Mouse (Mus musculus): ENCODE data around the gene 2610318N02Rik. TPM values are rescaled to one million over a fixed set of nuclear protein-coding genes. Genes with fewer than 3 reads are reported as not detected.
"Not testable (repeated sequence)": the region's sequence is repeated elsewhere in the genome, so short reads cannot be mapped to it uniquely, and the experiment has no call there.

The 2610318N02Rik gene
- 18.6 and 19.7 TPM in 2 replicates for total RNA-seq (2017)

DNA sequence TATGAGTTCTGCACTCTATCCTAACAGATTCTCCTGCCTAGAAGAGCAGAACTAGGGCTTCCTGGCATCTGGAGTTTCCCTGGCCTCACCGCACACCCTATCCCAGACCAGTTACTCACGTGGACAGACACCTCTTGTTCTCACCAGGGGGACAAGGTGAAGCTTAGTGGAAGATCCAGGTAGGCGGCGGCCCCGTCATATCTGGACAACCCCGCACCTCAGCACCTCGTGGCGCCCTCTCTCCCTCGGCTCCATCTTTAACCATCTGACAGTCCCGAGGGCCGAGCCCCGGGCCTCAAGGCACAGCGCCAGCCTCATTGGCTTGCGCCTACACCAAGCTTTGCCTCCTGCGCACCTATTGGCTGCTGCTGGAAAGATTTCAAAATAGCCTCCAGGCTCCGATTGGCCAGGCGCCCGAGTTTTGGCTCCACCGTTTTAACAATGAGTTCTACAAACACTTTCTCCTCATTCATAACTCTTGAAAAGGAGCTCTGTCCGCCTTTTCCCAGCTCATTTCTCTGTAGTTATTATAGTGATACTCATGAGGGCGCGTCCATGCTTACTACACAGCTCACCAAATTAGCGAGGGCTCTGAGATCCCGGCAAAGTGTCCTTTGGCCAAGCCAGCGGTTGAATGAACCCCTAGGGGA lies at the start of gene 2610318N02Rik:
2610318N02Rik (minus strand) TSS at position 297 of the 650 bp plus-strand sequence.
- peak; percentile 97 for ATAC-seq (replicated peaks; ENCODE audit: low read depth, poor library complexity, severe bottlenecking)

DNA sequence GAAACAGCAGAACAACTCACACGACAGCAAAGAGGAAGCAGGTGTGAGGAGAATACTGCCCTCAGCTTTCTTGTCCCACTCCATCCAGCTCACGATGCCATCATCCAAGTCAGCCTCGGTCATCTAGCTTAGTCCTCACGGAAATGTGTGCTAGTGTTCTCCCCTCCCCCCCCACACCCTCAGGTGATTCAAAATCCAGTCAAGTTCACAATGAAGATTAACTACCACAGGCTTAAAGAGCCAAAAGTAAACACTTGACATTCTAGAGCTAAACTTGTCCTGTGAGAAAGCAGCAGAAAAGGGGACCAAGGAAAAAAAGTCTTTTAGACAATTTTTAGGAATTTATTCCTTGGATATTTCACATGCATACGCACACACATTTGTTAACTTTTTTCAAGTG lies 43.1 kb upstream of the 2610318N02Rik start:
- no peak for ATAC-seq (replicated peaks; ENCODE audit: low read depth, poor library complexity, severe bottlenecking)

DNA sequence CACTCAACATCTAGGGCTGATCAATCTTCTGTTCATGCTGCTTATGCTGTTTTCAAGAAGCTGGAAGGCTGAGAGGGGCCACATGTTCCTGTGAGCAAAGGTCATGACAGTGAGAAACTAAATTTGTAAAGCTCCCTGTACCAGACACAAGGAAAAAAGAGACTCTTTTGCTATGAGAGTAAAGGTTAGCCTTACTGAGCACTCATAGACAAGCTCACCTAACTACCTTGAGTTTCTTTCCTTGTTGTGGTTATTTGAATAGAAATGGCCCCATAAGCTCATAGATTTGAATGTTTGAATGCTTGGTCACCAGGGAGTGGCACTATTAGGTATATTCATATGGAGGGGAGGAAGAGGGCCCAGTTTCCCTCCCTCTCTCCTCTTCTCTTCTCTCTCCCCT lies 42.2 kb upstream of the 2610318N02Rik start:
- no peak for ATAC-seq (replicated peaks; ENCODE audit: low read depth, poor library complexity, severe bottlenecking)

DNA sequence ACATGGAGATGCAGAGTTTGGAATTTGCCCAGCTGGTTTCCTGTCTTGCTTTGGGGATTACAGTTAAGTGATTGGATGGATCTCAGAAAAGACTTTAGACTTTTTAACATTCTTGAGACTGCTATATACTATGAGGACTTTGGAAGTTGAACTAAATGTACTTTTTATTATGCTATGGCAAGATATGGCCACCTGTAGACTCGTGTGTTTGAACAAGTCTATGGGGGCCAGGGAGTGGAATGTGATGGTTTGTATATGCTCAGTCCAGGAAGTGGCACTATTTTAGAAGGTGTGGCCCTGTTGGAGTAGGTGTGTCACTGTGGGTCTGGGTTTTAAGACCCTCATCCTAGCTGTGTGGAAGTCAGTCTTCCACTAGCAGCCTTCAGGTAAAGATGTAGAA lies 40.5 kb upstream of the 2610318N02Rik start:
- ATAC-seq (replicated peaks; ENCODE audit: low read depth, poor library complexity, severe bottlenecking): not testable (repeated sequence)

DNA sequence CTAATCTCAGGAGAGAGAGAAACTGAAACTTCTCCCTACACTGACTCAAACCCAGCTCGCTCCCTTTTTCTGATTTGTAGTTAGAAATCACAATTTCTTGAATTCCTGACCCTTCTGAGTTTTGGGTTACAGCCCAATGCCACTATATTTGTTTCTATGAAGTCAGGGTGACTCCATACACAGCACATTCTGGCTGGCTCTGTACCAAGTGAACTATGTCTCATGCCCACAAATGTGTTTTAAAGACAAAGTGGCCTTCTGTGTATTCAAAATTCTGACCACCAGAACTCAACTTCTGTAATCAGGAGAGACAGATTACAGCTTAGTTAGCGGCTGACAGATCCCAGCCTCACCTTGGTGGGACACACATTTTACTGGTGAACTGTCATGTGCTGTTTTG lies 29.4 kb upstream of the 2610318N02Rik start:
- no peak for ATAC-seq (replicated peaks; ENCODE audit: low read depth, poor library complexity, severe bottlenecking)

DNA sequence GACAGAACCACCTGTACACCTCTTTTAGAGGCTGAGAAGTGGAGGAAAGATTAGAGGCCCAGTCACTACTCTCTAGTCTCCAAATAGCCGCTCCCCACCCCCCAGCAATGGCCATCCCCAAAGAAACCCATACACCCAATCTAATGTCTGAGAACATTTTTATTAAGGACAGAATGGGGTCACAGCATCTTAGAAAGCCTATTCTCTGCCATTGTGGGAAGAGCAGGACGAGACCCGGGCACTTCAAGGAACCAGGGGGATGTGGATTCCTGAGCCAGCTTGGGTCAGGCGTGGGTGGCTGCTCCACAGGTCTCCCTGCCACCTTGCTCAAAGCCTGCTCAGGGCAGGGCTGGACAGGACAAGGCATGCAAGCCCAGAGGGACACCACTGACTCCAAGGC lies 26.9 kb upstream of the 2610318N02Rik start:
- ATAC-seq (replicated peaks; ENCODE audit: low read depth, poor library complexity, severe bottlenecking): no peak

DNA sequence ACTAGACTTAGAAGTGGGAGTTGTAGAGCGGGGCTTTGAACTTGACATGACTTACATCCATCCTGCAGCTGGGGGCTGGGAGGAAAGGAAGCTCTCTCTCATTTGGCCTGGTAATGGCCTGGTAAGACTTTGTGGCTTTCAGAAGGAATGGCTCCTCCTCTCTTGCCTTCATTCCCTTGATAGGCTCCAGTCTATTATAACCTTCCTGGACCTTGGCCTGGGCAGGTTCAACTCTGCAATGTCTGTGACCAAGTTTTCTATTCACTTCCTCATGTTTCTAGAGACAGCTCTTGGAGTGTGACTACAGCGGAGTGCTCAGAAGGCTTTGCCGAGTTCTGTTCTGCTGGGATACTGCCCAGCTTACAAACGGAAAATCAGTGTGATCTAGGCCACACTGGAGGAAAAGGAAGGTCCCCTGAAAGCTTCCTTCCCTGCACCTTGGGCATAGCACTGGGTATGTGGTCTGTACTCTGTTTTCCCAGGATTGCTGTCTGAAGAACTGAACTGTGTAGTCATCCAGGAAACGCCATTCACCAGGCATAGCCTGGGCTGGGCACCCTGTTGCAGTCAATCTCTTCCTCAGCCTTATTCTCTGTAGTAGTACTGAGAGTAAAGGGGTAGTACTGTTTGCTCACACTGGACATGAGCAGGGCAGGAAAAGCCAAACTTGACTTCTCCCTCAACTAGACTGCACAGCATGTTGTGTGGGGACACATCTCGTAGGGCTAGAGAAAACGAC lies 25.7 kb upstream of the 2610318N02Rik start:
- no peak for ATAC-seq (replicated peaks; ENCODE audit: low read depth, poor library complexity, severe bottlenecking)

DNA sequence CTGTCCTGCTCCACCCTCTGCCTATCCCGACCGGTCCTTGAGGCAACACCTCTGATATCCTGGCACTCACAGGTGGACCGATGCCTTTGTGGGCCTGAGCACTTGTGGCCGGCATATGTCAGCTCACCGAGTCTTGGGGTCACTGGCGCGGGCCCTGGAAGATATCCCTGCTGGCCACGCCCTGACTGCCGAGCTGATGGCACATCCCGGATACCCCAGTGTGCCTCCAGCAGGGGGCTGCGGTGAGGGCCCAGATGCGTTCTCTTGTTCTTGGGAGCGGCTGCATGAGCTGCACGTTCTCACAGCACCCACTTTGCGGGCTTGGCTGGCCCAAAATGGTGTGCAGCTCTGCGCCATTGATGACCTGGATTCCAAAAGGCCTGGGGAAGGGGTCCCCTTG lies 23.1 kb upstream of the 2610318N02Rik start:
- peak; percentile 31; the same call in 1 of the 2 replicates for ATAC-seq (replicated peaks; ENCODE audit: low read depth, poor library complexity, severe bottlenecking)

DNA sequence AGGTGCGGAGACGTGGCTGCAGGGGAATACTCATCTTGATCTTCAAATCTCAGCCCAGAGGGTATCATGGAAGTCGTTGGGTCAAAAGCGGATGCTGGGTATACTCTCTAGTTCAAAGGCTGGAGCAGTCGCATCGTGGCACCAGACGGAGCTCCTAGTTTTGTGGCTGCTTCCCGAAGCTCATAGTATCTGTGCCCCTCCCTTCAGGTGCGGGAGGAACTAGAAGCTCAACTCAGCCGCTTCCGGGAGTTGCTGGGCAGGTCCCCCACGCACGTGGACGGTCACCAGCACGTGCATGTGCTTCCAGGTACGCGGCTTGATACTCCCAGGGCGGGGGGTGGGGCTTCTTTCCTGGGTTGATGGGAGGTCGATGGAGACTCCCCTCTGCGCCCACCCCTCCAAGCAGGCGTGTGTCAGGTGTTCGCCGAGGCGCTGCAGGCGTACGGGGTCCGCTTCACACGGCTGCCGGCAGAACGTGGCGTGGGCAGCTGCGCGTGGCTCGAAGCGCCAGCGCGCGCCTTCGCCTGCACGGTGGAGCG lies 22.5 kb upstream of the 2610318N02Rik start:
- ATAC-seq (replicated peaks; ENCODE audit: low read depth, poor library complexity, severe bottlenecking): 0 out of 2 replicates have a peak, but pooled peaks have one; percentile 10

DNA sequence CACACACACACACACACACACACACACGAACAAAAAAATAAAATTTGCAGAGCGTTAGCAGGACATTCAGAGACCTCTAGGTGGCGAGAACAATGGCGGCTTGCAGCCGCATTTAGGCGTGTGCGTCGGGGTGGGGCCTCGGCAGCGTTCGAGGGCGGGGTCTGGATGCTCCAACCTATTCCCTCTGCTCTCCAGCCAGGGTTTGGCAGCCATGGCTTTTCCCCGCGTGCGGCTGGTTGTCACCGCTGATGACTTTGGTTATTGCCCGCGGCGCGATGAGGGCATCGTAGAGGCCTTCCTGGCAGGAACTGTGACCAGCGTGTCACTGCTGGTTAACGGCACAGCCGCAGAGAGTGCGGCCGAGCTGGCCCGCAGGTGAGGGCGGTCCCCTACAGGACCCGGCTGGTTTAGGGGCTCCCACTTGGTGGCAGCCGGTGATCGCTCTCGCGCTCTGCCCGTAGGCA lies 21.8 kb upstream of the 2610318N02Rik start, which contains the start of gene Ccdc116:
Ccdc116 (minus strand) TSS at position 458 of the 464 bp plus-strand sequence.
- peak; percentile 91 for ATAC-seq (replicated peaks; ENCODE audit: low read depth, poor library complexity, severe bottlenecking)

DNA sequence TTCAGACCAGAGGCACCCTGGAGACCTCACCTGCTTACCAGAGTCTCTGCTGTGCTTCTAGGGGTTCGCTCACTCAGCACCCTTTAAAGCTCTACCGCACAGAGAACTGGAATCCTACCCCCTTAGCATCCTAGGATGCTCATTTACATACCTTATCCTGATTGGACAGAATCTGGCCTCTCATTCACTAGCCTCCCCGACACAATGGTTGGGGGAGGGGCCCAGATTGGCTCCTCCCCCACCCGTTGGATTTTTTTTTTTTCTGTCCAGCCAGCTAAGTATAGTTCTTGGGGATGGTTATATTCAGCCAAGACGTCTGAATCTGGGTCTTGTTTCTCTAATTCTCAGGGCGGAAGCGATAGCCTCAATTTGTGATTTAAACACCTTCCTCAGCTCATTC lies 19.4 kb upstream of the 2610318N02Rik start, which contains the start of gene Ydjc:
Ydjc (plus strand) TSS at position 283 of the 400 bp plus-strand sequence.
- ATAC-seq (replicated peaks; ENCODE audit: low read depth, poor library complexity, severe bottlenecking): peak; percentile 52

DNA sequence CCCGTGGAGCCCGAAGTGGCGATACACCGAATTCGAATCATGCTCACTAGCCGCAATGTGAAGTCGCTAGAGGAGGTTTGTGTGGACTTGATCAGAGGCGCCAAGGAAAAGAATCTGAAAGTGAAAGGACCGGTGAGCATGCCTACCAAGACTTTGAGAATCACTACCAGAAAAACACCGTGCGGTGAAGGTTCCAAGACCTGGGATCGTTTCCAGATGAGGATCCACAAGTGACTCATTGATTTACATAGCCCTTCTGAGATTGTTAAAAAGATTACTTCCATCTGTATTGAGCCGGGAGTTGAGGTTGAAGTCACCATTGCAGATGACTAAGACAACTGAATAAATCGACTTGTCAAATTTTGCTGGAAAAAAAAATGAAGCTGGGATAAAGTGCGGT lies 12.4 kb upstream of the 2610318N02Rik start:
- ATAC-seq (replicated peaks; ENCODE audit: low read depth, poor library complexity, severe bottlenecking): no peak

DNA sequence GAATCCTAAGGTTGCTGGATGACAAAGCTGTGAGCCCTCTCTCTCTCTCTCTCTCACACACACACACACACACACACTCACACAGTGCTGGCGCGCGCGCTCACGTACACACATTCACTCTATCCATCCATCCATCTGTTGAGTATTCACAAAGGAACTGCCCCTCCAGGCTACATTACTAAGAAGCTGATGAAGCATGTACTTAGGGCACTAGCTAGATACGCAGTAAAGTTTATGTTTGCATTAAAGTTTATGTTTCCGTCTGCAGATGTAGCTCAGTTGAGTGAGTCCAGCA lies 7.9 kb upstream of the 2610318N02Rik start:
- no peak for ATAC-seq (replicated peaks; ENCODE audit: low read depth, poor library complexity, severe bottlenecking)

DNA sequence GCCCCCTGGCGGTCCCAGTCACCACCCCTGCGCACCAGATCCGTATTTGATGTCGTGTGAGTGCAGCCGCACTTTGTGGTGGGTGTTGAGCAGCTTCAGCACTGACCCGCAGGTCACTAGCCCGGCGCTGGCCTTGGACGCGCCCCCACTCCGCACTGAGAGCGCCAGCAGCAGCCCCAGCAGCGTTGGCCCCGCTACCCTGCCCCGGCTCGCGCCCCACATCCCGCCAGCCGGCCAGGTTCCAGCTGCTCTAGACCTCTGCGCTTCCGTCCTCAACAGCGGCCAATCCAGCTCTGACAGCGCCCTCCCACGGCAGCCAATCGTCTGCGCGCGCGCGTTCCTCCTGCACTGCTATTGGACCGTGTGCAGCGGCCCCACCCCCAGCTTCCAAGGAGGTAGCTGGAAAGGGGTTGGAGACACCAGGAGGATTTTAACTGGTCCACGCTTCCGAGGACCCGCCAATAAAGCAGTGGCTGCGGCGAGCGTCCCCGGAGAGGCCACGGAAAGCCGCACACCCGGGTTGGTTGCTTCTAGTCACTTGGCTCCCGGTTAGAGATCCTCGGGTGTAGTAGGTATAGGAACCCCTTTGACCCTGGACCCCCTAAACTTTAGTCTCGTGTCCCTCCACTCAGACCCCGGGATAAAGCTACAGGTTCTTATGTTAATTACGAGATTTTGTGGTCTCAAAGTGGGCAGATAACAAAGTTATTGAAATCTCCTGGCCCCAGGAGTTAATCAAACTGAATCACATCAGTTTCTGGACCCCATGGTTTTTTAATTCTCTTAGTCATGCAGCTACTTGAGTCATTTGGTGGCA lies 7.3 kb upstream of the 2610318N02Rik start, which contains the start of gene Sdf2l1:
Sdf2l1 (minus strand) TSS at position 295 of the 817 bp plus-strand sequence.
- ATAC-seq (replicated peaks; ENCODE audit: low read depth, poor library complexity, severe bottlenecking): peak; percentile 97

DNA sequence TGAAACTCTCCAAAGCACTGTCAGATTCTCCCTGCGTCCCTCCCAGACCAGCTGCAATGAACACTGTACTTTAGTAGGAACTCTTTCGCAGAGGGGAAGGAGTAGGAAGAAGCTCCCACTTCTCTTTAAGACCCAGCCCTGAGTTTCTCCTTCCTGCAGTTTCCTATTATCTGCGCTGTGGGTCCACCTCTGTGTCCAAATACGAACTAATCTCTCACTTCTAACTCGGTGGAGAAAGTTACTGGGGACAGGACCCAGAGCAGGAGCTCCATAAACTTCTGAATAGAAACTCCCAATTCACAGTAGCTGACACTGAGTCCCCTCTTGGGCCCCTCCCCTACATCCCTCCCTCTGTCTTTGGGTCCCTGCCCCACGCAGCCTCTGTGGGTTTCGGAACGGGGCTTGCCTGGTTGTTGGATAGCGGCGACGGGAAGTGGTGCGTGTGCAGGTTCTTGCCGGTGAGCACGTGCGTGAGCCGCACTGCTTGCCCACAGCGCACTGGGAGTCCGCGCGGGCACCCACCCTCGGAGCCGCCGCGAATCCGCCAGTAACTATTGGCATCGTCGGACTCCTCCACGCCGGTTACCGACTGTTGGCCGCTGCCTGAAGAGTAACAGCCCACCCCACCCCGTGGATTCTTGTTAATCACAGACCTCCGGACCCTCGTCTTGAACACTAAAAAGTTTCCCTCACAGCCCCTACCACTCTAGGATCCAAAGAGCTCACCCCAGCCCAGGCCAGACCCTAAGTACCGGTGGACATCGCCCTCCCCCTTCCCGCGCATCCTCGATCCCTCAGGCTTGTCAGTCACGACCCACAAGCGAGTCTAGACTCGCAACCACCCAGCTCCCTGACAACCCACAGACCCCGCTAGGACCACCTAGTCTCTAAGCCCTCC lies 6.5 kb upstream of the 2610318N02Rik start:
- ATAC-seq (replicated peaks; ENCODE audit: low read depth, poor library complexity, severe bottlenecking): peak; percentile 27

DNA sequence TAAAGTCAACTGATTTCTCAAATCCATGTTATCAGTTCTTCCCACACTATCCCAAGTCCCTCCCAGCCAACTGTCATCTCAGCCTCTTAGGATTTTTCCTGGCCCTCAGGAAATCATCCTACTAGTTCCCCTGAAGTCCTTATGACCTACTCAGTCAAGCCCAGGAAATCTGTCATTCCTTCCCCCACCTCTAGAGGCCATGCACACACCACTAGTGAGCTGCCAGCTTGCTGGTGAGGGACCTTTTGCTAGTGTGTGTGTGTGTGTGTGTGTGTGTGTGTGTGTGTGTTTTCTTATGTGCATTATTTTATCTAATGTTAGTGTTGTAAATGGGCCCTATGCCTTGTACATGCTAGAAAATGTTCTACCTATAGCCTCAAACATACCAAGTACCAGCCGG lies 2.3 kb upstream of the 2610318N02Rik start:
- ATAC-seq (replicated peaks; ENCODE audit: low read depth, poor library complexity, severe bottlenecking): peak; percentile 30; the same call in 1 of the 2 replicates

DNA sequence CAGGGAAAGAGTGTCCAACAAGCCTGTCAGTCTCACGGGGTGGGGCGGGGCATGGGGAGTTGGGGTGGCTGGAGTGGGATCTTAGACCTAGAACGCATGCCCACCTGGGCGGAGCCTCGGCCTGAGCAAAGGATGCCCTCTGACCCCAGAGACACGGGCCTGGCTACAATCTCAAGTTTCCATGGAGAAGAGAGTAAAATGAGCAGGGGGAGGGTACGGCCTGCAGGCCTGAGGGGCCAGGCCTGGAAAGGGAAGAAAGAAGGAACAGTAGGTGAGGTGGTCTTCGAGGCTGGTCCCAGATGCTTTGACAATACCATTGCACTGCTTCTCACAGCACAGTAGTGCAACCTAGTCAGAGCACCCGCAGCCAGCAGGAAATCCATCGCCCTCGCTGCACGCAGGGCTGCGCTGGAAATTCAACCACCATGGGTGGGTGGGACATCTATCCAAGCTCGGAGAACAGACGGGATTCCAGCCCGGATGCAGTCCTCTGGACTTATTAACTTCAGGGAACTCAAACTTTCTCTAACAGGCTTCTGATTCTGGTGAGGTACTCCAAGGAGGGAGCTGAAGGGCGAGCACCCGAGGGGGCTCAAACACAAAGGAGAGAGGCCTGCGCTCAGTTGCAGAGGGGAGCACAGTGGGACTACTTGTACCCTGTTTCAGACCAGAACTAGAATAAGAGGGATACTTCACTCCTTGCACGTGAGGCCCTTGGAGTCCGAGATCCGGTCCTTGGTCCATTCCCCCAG lies 672 bp downstream of the 2610318N02Rik start:
- no peak; the same call in 1 of the 2 replicates for ATAC-seq (replicated peaks; ENCODE audit: low read depth, poor library complexity, severe bottlenecking)

DNA sequence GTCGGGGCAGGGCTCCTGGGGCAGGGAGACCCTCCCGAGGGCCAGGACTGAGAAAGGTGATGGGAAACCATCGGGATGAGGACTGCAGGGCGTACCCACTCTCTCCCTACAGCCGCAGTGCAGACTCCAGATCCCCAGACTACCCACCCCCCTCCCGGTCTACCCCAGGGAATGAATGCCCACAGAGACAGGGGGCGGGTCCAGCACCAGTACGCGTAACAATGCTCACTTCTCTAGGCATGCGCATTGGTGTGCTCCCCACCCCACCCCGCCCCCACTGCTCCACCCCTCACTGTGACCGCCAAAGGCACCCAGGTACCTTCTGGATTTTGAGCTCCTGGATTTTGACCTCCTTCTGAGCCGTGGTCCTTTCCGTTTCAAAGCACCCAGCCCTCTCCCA lies 3.4 kb downstream of the 2610318N02Rik start:
- no peak for ATAC-seq (replicated peaks; ENCODE audit: low read depth, poor library complexity, severe bottlenecking)

Measured in common myeloid progenitor, adult 5-6 weeks (primary cell).